8 mouse cellular contexts compared by ENCODE assay signal in the genomic region with DNA sequence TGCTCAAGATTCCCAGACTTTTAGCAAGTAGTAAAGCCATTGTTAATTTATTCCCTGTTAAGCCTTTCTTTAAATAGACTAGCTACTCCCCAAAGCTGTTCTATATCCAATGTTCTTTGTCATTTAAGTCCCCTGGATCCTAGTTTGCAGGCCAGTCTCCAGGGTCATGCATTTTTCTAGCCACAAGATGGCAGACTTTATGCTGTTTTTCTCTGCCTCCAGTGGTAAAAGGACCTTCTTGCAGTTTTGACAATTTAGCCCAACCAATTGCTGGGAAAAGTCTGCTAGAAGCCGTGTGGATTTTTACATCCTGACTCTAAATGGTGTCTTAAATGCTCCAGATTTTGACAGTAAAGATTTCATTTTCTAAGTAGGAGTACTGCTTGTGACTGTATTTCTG.
DNase-seq lines count a peak whose midpoint lies in the region; ATAC-seq lines count a peak whose summit lies in the region.

No protein-coding gene starts in this region.

- WGBS in lung, embryonic 15.5 days: 3% methylated on average over 1 of the region's 1 CpGs

- H3K9me3 ChIP-seq in lung, embryonic 15.5 days: no peaks in the 10 kb centered on the region

- H3K4me2 ChIP-seq in lung, embryonic 15.5 days: 0 out of 2 replicates have a peak overlapping the region, but pooled peaks have one; percentile 4

- no peaks in the 10 kb centered on the region for H3K27me3 ChIP-seq in lung, embryonic 15.5 days

- ATAC-seq in lung, embryonic 15.5 days (ENCODE audit: borderline replicate concordance, extremely low read depth, low FRiP score, low TSS enrichment): peak; percentile 39; the same call in 1 of the 2 replicates
- no peak for ATAC-seq in activated CD4-positive, CD25-positive, alpha-beta regulatory T cell, adult 4 months

- no peak overlapping the region for H3K4me3 ChIP-seq in lung, embryonic 15.5 days

- H3K27ac ChIP-seq in lung, embryonic 15.5 days: no peak overlapping the region

- H3K4me1 ChIP-seq in lung, embryonic 15.5 days: peaks cover 8% of the 10 kb centered on the region; the same call in 1 of the 2 replicates

- peak; percentile 25 for DNase-seq in 3134 (ENCODE audit: extremely low read depth, insufficient read length, low spot score)
- DNase-seq in R1 (ENCODE audit: low read depth, low spot score): peak; percentile 75
- DNase-seq in embryo, embryonic 11 days: peak; percentile 81
- peak; percentile 9 to 53 for DNase-seq in heart, postnatal 14 days
- DNase-seq in kidney, postnatal 36 days: peak; percentile 43 to 54
- peak; percentile 51 for DNase-seq in retina, postnatal 7 days (ENCODE audit: low read depth, low spot score)

- no peaks in the 10 kb centered on the region for H3K36me3 ChIP-seq in lung, embryonic 15.5 days

- H3K9ac ChIP-seq in lung, embryonic 15.5 days: no peak overlapping the region

- intact Hi-C loops in heart, postnatal 14 days (cut with DNase I): loop anchor here (2.0 kb wide), 2 partner anchors 542 to 628 kb away; no protein-coding TSS in a partner anchor

Comparison
In these comparisons a context has a peak if more than half of its experiments do, and no peak if none do; other contexts are left out.
1. DNase-seq: peak in every context shown above with its lines; median percentile 81 in embryo, embryonic 11 days; 75 in R1; 51 in retina, postnatal 7 days; 48 in kidney, postnatal 36 days; 31 in heart, postnatal 14 days; 25 in 3134.